Mouse (Mus musculus) forebrain, embryonic 14.5 days (tissue): Measurements from ENCODE around the gene Plekho1. TPM values are rescaled to one million over a fixed set of nuclear protein-coding genes. Genes with fewer than 3 reads are reported as not detected.
A peak's percentile ranks its signal among the peaks of the same experiment; 100 is the strongest.
"Not testable (repeated sequence)": the region's sequence is repeated elsewhere in the genome, so short reads cannot be mapped to it uniquely, and the experiment has no call there.

Experiments
- ATAC-seq: fragments of 200-750 bp; cut with Nextera tagmentation; 2 replicates; pipeline ENCODE4 v1.8.0; 2017; ENCODE audit warnings: mild to moderate bottlenecking, moderate library complexity
- DNase-seq: peaks from one replicate; pipeline ENCODE4 v3.0.0-alpha.2; 2015; ENCODE audit warnings: low spot score
- H3K27ac ChIP-seq: fragments of 300-500 bp; sonication (generic); 2 replicates; pipeline ENCODE4 v1.5.1; 2014; ENCODE audit warnings: low read depth, mild to moderate bottlenecking, control low read depth, low read length, moderate library complexity
- H3K27me3 ChIP-seq: fragments of 300-500 bp; sonication (generic); replicated peaks from 2 replicates; pipeline ENCODE4 v1.6.1; 2014; ENCODE audit warnings: low read length, control low read depth, mixed read lengths; ENCODE audit not compliant: control insufficient read depth, insufficient read depth
- H3K36me3 ChIP-seq: fragments of 300-500 bp; sonication (generic); 2 replicates; pipeline ENCODE4 v1.6.1; 2014; ENCODE audit warnings: low read length, control low read depth; ENCODE audit not compliant: control insufficient read depth, insufficient read depth
- H3K4me1 ChIP-seq: fragments of 300-500 bp; sonication (generic); 2 replicates; pipeline ENCODE4 v1.6.1; 2014; ENCODE audit warnings: antibody characterized with exemption, low read length, control low read depth; ENCODE audit not compliant: control insufficient read depth, insufficient read depth
- H3K4me2 ChIP-seq: fragments of 300-500 bp; sonication (generic); 2 replicates; pipeline ENCODE4 v1.6.1; 2014; ENCODE audit warnings: mild to moderate bottlenecking, control low read depth, low read length
- H3K4me3 ChIP-seq: fragments of 300-500 bp; sonication (generic); 2 replicates; pipeline ENCODE4 v1.5.1; 2014; ENCODE audit warnings: low read depth, low read length, control low read depth
- H3K9ac ChIP-seq: fragments of 300-500 bp; sonication (generic); 2 replicates; pipeline ENCODE4 v1.6.1; 2014; ENCODE audit warnings: mild to moderate bottlenecking, low read length, control low read depth, moderate library complexity
- H3K9me3 ChIP-seq: fragments of 300-500 bp; sonication (generic); replicated peaks from 2 replicates; pipeline ENCODE4 v1.6.1; 2016; ENCODE audit warnings: low read length, control low read depth, mixed read lengths; ENCODE audit not compliant: control insufficient read depth
- WGBS: fragments of 180-500 bp; shearing (Covaris S2); extraction: QIAGEN DNeasy Blood & Tissue Kit; methylation state at CpG from one replicate; pipeline ENCODE4 v1.1.7; 2014; 5-methylcytosine and 5-hydroxymethylcytosine counted together
- polyA plus RNA-seq: library from polyadenylated mRNA; unstranded; fragments of >200 nt; fragmentation: Nextera tagmentation; extraction: Ambion mirVana; gene quantifications from 2 replicates; pipeline ENCODE4 v1.2.1, GENCODE M21; 2014

Gene Plekho1
- polyA plus RNA-seq, 1 experiment from 2014 or later, result 67.4 TPM

DNA sequence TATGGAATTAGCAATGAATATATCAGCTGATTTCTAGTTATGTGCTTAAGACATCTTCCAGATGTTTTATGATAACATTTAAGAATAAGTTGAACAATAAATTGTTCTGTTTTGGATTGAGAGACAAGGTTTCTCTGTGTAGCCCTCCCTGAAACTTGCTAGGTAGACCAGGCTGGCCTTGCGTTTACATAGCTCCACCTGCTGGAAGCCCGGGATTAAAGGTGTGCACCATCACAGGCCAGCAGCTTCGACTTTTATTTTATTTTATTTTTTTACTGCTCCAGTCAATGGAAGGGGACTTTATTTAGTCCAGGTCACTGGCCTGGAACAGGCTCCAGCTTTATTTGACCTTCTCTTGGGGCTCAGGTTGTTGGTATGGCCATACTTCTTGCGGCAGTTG is 32.1 kb downstream of the Plekho1 start:
- Histone ChIP-seq H3K9me3 (no peaks in the 10 kb centered on the region), H3K36me3 (no peaks in the 10 kb centered on the region), H3K4me2 (no peak overlapping the region), H3K4me3 (no peak overlapping the region), H3K4me1 (0 out of 2 replicates have a peak, but pooled peaks cover 3% of the 10 kb centered on the region), H3K9ac (no peak overlapping the region), H3K27me3 (no peaks in the 10 kb centered on the region), H3K27ac (no peak overlapping the region)
- 43% methylated on average over 4 of the region's 4 CpGs for WGBS
- DNase-seq (no peak), ATAC-seq (no peak)

GRCm38 (mm10) chr3:95963230-95963629 is 32.6 kb downstream of the Plekho1 start:
- H3K4me2 ChIP-seq, result no peak overlapping the region
- H3K36me3 ChIP-seq, result no peaks in the 10 kb centered on the region
- ATAC-seq, result no peak
- no peaks in the 10 kb centered on the region for H3K27me3 ChIP-seq
- no peak overlapping the region for H3K27ac ChIP-seq
- H3K4me1 ChIP-seq, result 0 out of 2 replicates have a peak, but pooled peaks cover 3% of the 10 kb centered on the region
- DNase-seq, result no peak
- WGBS, result 42% methylated on average over 2 of the region's 2 CpGs
- no peak overlapping the region for H3K9ac ChIP-seq
- H3K4me3 ChIP-seq, result no peak overlapping the region
- H3K9me3 ChIP-seq, result no peaks in the 10 kb centered on the region

GRCm38 (mm10) chr3:95962182-95962581 is 33.6 kb downstream of the Plekho1 start:
- not testable (repeated sequence) for H3K36me3 ChIP-seq, H3K9me3 ChIP-seq, H3K4me2 ChIP-seq, H3K27me3 ChIP-seq, H3K4me3 ChIP-seq, ATAC-seq, H3K4me1 ChIP-seq, H3K27ac ChIP-seq, DNase-seq, H3K9ac ChIP-seq
- WGBS, result 85% methylated on average over 8 of the region's 8 CpGs

DNA sequence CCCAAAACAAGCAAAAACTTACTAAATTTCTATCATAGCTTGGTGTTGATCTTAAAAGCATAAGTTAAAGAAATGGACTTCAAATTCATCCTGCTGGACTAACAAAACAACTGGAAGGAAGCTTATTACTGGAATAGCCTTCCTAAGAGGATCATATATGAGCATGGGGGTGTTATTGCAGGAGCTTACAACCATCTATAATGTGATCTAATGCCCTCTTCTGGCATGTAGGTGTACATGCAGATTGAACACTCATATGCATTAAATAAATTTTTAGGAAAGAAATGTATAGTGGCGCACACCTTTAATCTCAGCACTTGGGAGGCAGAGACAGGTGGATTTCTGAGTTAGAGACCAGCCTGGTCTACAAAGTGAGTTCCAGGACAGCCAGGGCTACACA is 36.0 kb downstream of the Plekho1 start:
- H3K4me2 ChIP-seq, result no peak overlapping the region
- no peaks in the 10 kb centered on the region for H3K36me3 ChIP-seq
- H3K4me1 ChIP-seq, result no peaks in the 10 kb centered on the region
- H3K27ac ChIP-seq, result no peak overlapping the region
- H3K27me3 ChIP-seq, result no peaks in the 10 kb centered on the region
- DNase-seq (peak; percentile 32), ATAC-seq (no peak)
- no peak overlapping the region for H3K9ac ChIP-seq
- H3K4me3 ChIP-seq, result no peak overlapping the region
- H3K9me3 ChIP-seq, result no peaks in the 10 kb centered on the region
- WGBS, result 91% methylated on average over 1 of the region's 1 CpGs

DNA sequence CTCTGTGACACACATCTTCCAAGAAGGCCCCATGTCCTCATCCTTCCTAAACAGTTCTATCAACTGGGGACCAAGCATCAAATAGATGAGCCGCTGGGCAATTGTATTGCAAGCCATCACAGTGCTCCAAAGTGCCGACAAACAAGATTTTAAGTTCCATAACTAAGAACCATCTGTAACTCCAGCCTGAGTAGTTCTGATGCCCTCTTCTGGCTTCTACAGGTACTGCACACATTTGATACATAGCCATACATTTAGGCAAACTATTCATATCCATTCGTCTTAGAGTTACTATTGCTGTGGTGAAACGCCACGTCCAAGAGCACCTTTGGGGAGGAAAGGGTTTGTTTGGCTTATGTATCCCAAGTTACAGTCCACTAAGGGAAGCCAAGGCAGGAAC is 36.7 kb downstream of the Plekho1 start:
- H3K9me3 ChIP-seq, result no peaks in the 10 kb centered on the region
- H3K36me3 ChIP-seq, result no peaks in the 10 kb centered on the region
- H3K4me3 ChIP-seq, result no peak overlapping the region
- H3K27ac ChIP-seq, result no peak overlapping the region
- ATAC-seq (no peak), DNase-seq (no peak)
- H3K27me3 ChIP-seq, result no peaks in the 10 kb centered on the region
- H3K4me1 ChIP-seq, result no peaks in the 10 kb centered on the region
- H3K9ac ChIP-seq, result no peak overlapping the region
- WGBS, result 76% methylated on average over 5 of the region's 5 CpGs
- no peak overlapping the region for H3K4me2 ChIP-seq

- H3K4me2 ChIP-seq, result no peak overlapping the region
- ATAC-seq (0 out of 2 replicates have a peak, but pooled peaks have one; percentile 21), DNase-seq (peak; percentile 76)
- no peaks in the 10 kb centered on the region for H3K36me3 ChIP-seq
- no peaks in the 10 kb centered on the region for H3K4me1 ChIP-seq
- H3K9ac ChIP-seq, result no peak overlapping the region
- no peaks in the 10 kb centered on the region for H3K27me3 ChIP-seq
- H3K27ac ChIP-seq, result no peak overlapping the region
- WGBS, result 56% methylated on average over 8 of the region's 8 CpGs
- H3K4me3 ChIP-seq, result no peak overlapping the region
- no peaks in the 10 kb centered on the region for H3K9me3 ChIP-seq
Measured at GRCm38 (mm10) chr3:95957359-95958148, 38.2 kb downstream of the Plekho1 start.

DNA sequence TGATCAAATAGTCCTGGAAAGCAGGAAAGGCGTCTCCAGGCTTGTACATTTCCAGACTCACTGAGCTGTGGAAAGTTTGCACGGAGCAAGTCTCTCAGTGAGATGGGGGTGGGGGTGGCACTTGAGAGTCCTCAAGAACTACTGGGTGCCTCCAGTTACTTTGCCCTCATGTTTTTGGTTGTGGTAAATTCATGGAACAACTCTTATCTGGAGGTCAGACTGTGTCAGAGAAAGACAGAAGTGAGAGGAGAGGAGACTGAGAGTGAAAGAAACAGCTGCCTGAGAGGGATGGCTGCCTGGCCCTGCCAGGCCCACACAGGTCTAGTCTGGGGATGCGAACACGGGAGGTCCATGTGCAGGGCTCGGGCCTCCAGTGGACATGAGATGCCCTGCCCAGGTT is 40.5 kb downstream of the Plekho1 start:
- 93% methylated on average over 5 of the region's 5 CpGs for WGBS
- Histone ChIP-seq H3K27ac (no peak overlapping the region), H3K4me3 (no peak overlapping the region), H3K4me1 (no peaks in the 10 kb centered on the region), H3K27me3 (no peaks in the 10 kb centered on the region), H3K9ac (no peak overlapping the region), H3K4me2 (no peak overlapping the region), H3K9me3 (no peaks in the 10 kb centered on the region), H3K36me3 (no peaks in the 10 kb centered on the region)
- DNase-seq, result no peak
- no peak for ATAC-seq

DNA sequence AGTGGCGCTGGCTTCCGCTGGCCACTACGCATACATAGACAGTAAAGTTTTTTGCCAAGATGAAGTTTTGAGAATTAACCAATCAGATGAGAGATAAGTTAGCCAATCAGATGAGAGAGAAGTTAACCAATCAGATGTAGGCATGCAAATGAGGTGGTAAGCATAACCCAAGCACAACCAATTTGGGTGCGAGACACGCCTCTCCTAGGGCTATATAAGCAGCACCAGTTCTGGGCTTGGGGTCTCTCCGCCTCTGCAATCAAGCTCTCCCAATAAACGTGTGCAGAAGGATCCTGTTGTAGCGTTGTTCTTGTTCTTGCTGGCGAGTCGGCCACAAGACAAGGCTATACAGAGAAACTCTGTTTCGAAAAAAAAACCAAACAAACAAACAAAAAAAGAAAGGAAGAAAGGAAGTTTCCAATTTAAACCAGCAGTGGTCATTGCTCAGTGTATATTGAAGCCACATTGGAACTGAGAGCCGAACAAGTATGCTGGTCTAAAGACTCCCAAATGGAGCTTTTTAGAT is 41.1 kb downstream of the Plekho1 start:
- DNase-seq, H3K9me3 ChIP-seq, H3K36me3 ChIP-seq, H3K27me3 ChIP-seq, H3K4me3 ChIP-seq, H3K9ac ChIP-seq, H3K4me1 ChIP-seq, ATAC-seq, H3K4me2 ChIP-seq, H3K27ac ChIP-seq: not testable (repeated sequence)
- WGBS, result 89% methylated on average over 12 of the region's 12 CpGs

DNA sequence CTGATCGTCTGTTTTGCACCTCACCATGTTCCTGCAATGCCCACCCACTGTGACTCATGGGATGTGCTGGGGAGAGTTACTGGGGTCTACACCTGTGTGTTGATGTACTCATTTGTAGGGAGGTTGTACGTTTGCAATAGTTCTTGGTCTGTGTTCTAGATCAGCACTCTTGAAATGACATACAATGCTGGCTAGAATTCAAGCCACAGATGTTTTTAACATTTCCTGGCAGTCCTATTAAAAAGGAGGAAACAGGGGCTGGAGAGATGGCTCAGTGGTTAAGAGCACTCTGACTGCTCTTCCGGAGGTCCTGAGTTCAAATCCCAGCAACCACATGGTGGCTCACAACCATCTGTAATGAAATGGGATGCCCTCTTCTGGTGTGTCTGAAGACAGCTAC is 42.3 kb downstream of the Plekho1 start:
- no peak overlapping the region for H3K4me2 ChIP-seq
- no peaks in the 10 kb centered on the region for H3K9me3 ChIP-seq
- no peaks in the 10 kb centered on the region for H3K27me3 ChIP-seq
- DNase-seq (peak; percentile 32), ATAC-seq (no peak)
- peaks cover 3% of the 10 kb centered on the region; the same call in 1 of the 2 replicates for H3K36me3 ChIP-seq
- H3K4me1 ChIP-seq, result no peaks in the 10 kb centered on the region
- peak overlapping the region; percentile 65; the same call in 1 of the 2 replicates for H3K27ac ChIP-seq
- no peak overlapping the region for H3K9ac ChIP-seq
- no peak overlapping the region for H3K4me3 ChIP-seq
- WGBS, result 59% methylated on average over 3 of the region's 3 CpGs
